Mouse (Mus musculus) macrophage (primary cell): Measurements from ENCODE around the gene Zkscan5. TPM values are rescaled to one million over a fixed set of nuclear protein-coding genes. Genes with fewer than 3 reads are reported as not detected.
"Not testable (repeated sequence)": the region's sequence is repeated elsewhere in the genome, so short reads cannot be mapped to it uniquely, and the experiment has no call there.

ENCODE experiments used
- H3K27ac ChIP-seq: fragments of 350-480 bp; formaldehyde crosslinking; 2 replicates; pipeline ENCODE4 v1.9.0; 2021
- H3K36me3 ChIP-seq: fragments of 350-480 bp; formaldehyde crosslinking; 2 replicates; pipeline ENCODE4 v1.9.0; 2021; ENCODE audit errors: inconsistent target
- H3K4me3 ChIP-seq: fragments of 350-480 bp; formaldehyde crosslinking; 2 replicates; pipeline ENCODE4 v1.9.0; 2021; ENCODE audit errors: inconsistent target
- H3K79me2 ChIP-seq: fragments of 350-480 bp; formaldehyde crosslinking; 2 replicates; pipeline ENCODE4 v1.9.0; 2021; ENCODE audit errors: inconsistent target
- WGBS: methylation state at CpG from one replicate; pipeline ENCODE4 v1.1.7; 2026; ENCODE audit warnings: inconsistent platforms; ENCODE audit not compliant: missing documents; 5-methylcytosine and 5-hydroxymethylcytosine counted together
- polyA plus RNA-seq: library from polyadenylated mRNA; stranded (reverse); fragments of 250-400 nt; gene quantifications from 3 replicates; pipeline ENCODE4 v1.2.4, GENCODE M21; 2018; ENCODE audit warnings: inconsistent platforms

Gene Zkscan5
- polyA plus RNA-seq, 1 experiment from 2014 or later: 4.0 TPM

GRCm38 (mm10) chr5:145223395-145223794, 19.0 kb downstream of the Zkscan5 start:
- H3K27ac ChIP-seq: no peak overlapping the region
- no peak overlapping the region for H3K4me3 ChIP-seq
- peaks cover 33% of the 10 kb centered on the region for H3K36me3 ChIP-seq
- no peaks in the 10 kb centered on the region for H3K79me2 ChIP-seq
- 96% methylated on average over 12 of the region's 12 CpGs for WGBS

- no peak overlapping the region for H3K4me3 ChIP-seq
- 69% methylated on average over 2 of the region's 2 CpGs for WGBS
These were observed 22.1 kb downstream of the Zkscan5 start for GRCm38 (mm10) chr5:145226453-145226852.

GRCm38 (mm10) chr5:145229283-145229682, 24.9 kb downstream of the Zkscan5 start:
- H3K4me3 ChIP-seq, H3K27ac ChIP-seq: not testable (repeated sequence)
- Histone ChIP-seq H3K79me2 (peaks cover 24% of the 10 kb centered on the region), H3K36me3 (peaks cover 11% of the 10 kb centered on the region)
- WGBS: 90% methylated on average over 6 of the region's 6 CpGs

More at GRCm38 (mm10) chr5:145226453-145226852, 22.1 kb downstream of the Zkscan5 start:
- no peak overlapping the region for H3K27ac ChIP-seq
- peaks cover 3% of the 10 kb centered on the region for H3K36me3 ChIP-seq
- H3K79me2 ChIP-seq: no peaks in the 10 kb centered on the region

- Histone ChIP-seq H3K36me3 (peaks cover 24% of the 10 kb centered on the region), H3K4me3 (peak overlapping the region; percentile 80), H3K27ac (peak overlapping the region; percentile 96), H3K79me2 (peaks cover 38% of the 10 kb centered on the region)
- WGBS: 96% methylated on average over 3 of the region's 4 CpGs
These were observed 26.3 kb downstream of the Zkscan5 start for GRCm38 (mm10) chr5:145230641-145231040.

- H3K4me3 ChIP-seq: peak within 1 kb of the TSS; percentile 80
- peaks cover 46% of the 10 kb centered on the region for H3K79me2 ChIP-seq
- peaks cover 27% of the 10 kb centered on the region for H3K36me3 ChIP-seq
- H3K27ac ChIP-seq: peak within 1 kb of the TSS; percentile 96
- 1% methylated on average over 42 of the region's 42 CpGs for WGBS
These were observed 27.1 kb downstream of the Zkscan5 start, which contains the start of gene Zfp655 for GRCm38 (mm10) chr5:145231367-145231871. Zfp655 (plus strand) TSS chr5:145231715.

- Histone ChIP-seq H3K79me2 (peaks cover 51% of the 10 kb centered on the region), H3K36me3 (peaks cover 32% of the 10 kb centered on the region), H3K27ac (peak overlapping the region; percentile 58), H3K4me3 (peak overlapping the region; percentile 80)
- under 1% methylated on average over 47 of the region's 49 CpGs for WGBS
These were observed 27.6 kb downstream of the Zkscan5 start for GRCm38 (mm10) chr5:145231893-145232411.

- Histone ChIP-seq H3K4me3 (no peak overlapping the region), H3K79me2 (peaks cover 78% of the 10 kb centered on the region), H3K27ac (no peak overlapping the region), H3K36me3 (peaks cover 57% of the 10 kb centered on the region)
These were observed 30.3 kb downstream of the Zkscan5 start for GRCm38 (mm10) chr5:145234636-145235035.

GRCm38 (mm10) chr5:145249520-145249919, 45.2 kb downstream of the Zkscan5 start:
- WGBS: 87% methylated on average over 3 of the region's 3 CpGs
- Histone ChIP-seq H3K36me3 (peaks cover 49% of the 10 kb centered on the region), H3K27ac (no peak overlapping the region)

More at GRCm38 (mm10) chr5:145249520-145249919, 45.2 kb downstream of the Zkscan5 start:
- Histone ChIP-seq H3K4me3 (no peak overlapping the region), H3K79me2 (peaks cover 24% of the 10 kb centered on the region; the same call in 1 of the 2 replicates)

Other genes with a start within 250 kb of the Zkscan5 start
- 11.3 to 16.6 TPM (median 16.6 TPM) in 3 replicates for gene Smurf1, start 238.7 kb upstream of the Zkscan5 start, polyA plus RNA-seq
- not detected in 3 replicates for gene Gm4871, start 171.8 kb upstream of the Zkscan5 start, polyA plus RNA-seq
- gene 1700018F24Rik, start 161.6 kb upstream of the Zkscan5 start, polyA plus RNA-seq: not detected in 3 replicates
- 37.0 to 93.9 TPM (median 74.8 TPM) in 3 replicates for gene Arpc1a, start 120.7 kb upstream of the Zkscan5 start, polyA plus RNA-seq
- not detected in 3 replicates for gene Kpna7, start 120.5 kb upstream of the Zkscan5 start, polyA plus RNA-seq
- 401 to 795 TPM (median 759 TPM) in 3 replicates for gene Arpc1b, start 90.3 kb upstream of the Zkscan5 start, polyA plus RNA-seq
- gene Pdap1, start 64.3 kb upstream of the Zkscan5 start, polyA plus RNA-seq: 39.1 to 134 TPM (median 69.9 TPM) in 3 replicates
- 133 to 160 TPM (median 139 TPM) in 3 replicates for gene Bud31, start 64.2 kb upstream of the Zkscan5 start, polyA plus RNA-seq
- gene Ptcd1, start 37.5 kb upstream of the Zkscan5 start, polyA plus RNA-seq: 8.9 to 12.6 TPM (median 9.1 TPM) in 3 replicates
- gene Cpsf4, start 37.3 kb upstream of the Zkscan5 start, polyA plus RNA-seq: 12.2 to 17.6 TPM (median 16.5 TPM) in 3 replicates
- gene Atp5j2, start 12.5 kb upstream of the Zkscan5 start, polyA plus RNA-seq: 102 to 214 TPM (median 189 TPM) in 3 replicates
- 5.3 to 8.3 TPM (median 7.4 TPM) in 3 replicates for gene Zkscan14, start 2.7 kb upstream of the Zkscan5 start, polyA plus RNA-seq
- 34.3 to 40.2 TPM (median 37.0 TPM) in 3 replicates for gene Zfp655, start 27.2 kb downstream of the Zkscan5 start, polyA plus RNA-seq
- gene Zscan25, start 75.9 kb downstream of the Zkscan5 start, polyA plus RNA-seq: 8.7 to 9.0 TPM (median 8.9 TPM) in 3 replicates
- not detected in 3 replicates for gene Cyp3a57, start 140.7 kb downstream of the Zkscan5 start, polyA plus RNA-seq